Mouse (Mus musculus) forebrain, embryonic 14.5 days (tissue): ENCODE data around the gene Cd300ld3. TPM values are rescaled to one million over a fixed set of nuclear protein-coding genes. Genes with fewer than 3 reads are reported as not detected.

Experiments
- ATAC-seq: fragments of 200-750 bp; cut with Nextera tagmentation; 2 replicates; pipeline ENCODE4 v1.8.0; 2017; ENCODE audit warnings: mild to moderate bottlenecking, moderate library complexity
- DNase-seq: peaks from one replicate; pipeline ENCODE4 v3.0.0-alpha.2; 2015; ENCODE audit warnings: low spot score
- H3K27ac ChIP-seq: fragments of 300-500 bp; sonication (generic); 2 replicates; pipeline ENCODE4 v1.5.1; 2014; ENCODE audit warnings: low read depth, mild to moderate bottlenecking, control low read depth, low read length, moderate library complexity
- H3K27me3 ChIP-seq: fragments of 300-500 bp; sonication (generic); replicated peaks from 2 replicates; pipeline ENCODE4 v1.6.1; 2014; ENCODE audit warnings: low read length, control low read depth, mixed read lengths; ENCODE audit not compliant: control insufficient read depth, insufficient read depth
- H3K36me3 ChIP-seq: fragments of 300-500 bp; sonication (generic); 2 replicates; pipeline ENCODE4 v1.6.1; 2014; ENCODE audit warnings: low read length, control low read depth; ENCODE audit not compliant: control insufficient read depth, insufficient read depth
- H3K4me1 ChIP-seq: fragments of 300-500 bp; sonication (generic); 2 replicates; pipeline ENCODE4 v1.6.1; 2014; ENCODE audit warnings: antibody characterized with exemption, low read length, control low read depth; ENCODE audit not compliant: control insufficient read depth, insufficient read depth
- H3K4me2 ChIP-seq: fragments of 300-500 bp; sonication (generic); 2 replicates; pipeline ENCODE4 v1.6.1; 2014; ENCODE audit warnings: mild to moderate bottlenecking, control low read depth, low read length
- H3K4me3 ChIP-seq: fragments of 300-500 bp; sonication (generic); 2 replicates; pipeline ENCODE4 v1.5.1; 2014; ENCODE audit warnings: low read depth, low read length, control low read depth
- H3K9ac ChIP-seq: fragments of 300-500 bp; sonication (generic); 2 replicates; pipeline ENCODE4 v1.6.1; 2014; ENCODE audit warnings: mild to moderate bottlenecking, low read length, control low read depth, moderate library complexity
- H3K9me3 ChIP-seq: fragments of 300-500 bp; sonication (generic); replicated peaks from 2 replicates; pipeline ENCODE4 v1.6.1; 2016; ENCODE audit warnings: low read length, control low read depth, mixed read lengths; ENCODE audit not compliant: control insufficient read depth
- WGBS: fragments of 180-500 bp; shearing (Covaris S2); extraction: QIAGEN DNeasy Blood & Tissue Kit; methylation state at CpG from one replicate; pipeline ENCODE4 v1.1.7; 2014; 5-methylcytosine and 5-hydroxymethylcytosine counted together
- polyA plus RNA-seq: library from polyadenylated mRNA; unstranded; fragments of >200 nt; fragmentation: Nextera tagmentation; extraction: Ambion mirVana; gene quantifications from 2 replicates; pipeline ENCODE4 v1.2.1, GENCODE M21; 2014

The Cd300ld3 gene
- polyA plus RNA-seq, 1 experiment from 2014 or later: not detected

DNA sequence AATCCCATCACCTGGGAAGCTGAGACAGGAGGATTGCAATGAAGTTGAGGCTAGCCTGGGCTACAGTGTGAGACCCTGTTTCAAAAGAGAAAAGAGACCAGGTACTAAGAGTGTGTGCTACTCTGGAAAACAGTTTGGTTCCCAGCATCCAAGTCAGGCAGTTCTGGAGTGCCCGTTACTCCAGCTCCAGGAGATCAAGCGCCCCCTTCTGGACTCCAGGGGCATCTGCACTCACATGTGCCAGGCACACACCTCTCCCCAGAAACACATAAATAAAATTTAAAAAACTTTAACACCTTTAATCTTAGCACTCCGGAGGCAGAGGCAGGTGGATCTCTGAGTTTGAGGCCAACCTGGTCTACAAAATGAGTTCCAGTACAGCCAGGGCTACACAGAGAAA lies 33.2 kb upstream of the Cd300ld3 start:
- 64% methylated on average over 3 of the region's 3 CpGs for WGBS
- Histone ChIP-seq H3K4me1 (peaks cover 6% of the 10 kb centered on the region; the same call in 1 of the 2 replicates), H3K36me3 (no peaks in the 10 kb centered on the region), H3K4me2 (no peak overlapping the region), H3K9me3 (no peaks in the 10 kb centered on the region), H3K4me3 (no peak overlapping the region), H3K27ac (no peak overlapping the region), H3K27me3 (peaks cover 7% of the 10 kb centered on the region; the same call in 1 of the 2 replicates), H3K9ac (no peak overlapping the region)
- DNase-seq (no peak), ATAC-seq (no peak)

DNA sequence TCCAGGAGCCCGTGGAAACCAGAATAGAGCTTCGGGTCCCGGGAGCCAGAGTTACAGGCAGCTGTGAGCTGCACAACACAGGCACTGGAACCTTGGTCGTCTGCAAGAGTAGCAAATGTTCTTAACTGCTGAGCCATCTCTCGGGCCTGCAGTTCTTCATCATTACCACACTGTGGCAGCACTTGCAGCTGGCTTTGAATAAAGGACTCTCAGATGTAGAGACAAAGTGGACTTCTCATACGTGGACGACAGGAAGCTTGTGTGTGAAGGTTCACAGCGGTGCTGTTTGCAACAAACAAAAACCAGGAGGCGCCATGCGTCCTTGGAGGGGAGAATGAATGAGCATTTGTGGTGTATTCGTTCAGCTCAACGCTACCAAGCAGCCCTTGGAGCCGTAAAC lies 32.7 kb upstream of the Cd300ld3 start:
- H3K4me2 ChIP-seq: no peak overlapping the region
- H3K36me3 ChIP-seq: no peaks in the 10 kb centered on the region
- H3K9me3 ChIP-seq: no peaks in the 10 kb centered on the region
- peak; percentile 80 for DNase-seq
- H3K4me3 ChIP-seq: no peak overlapping the region
- H3K9ac ChIP-seq: no peak overlapping the region
- H3K27me3 ChIP-seq: peaks cover 7% of the 10 kb centered on the region; the same call in 1 of the 2 replicates
- H3K27ac ChIP-seq: no peak overlapping the region
- WGBS: 38% methylated on average over 13 of the region's 13 CpGs
- peaks cover 6% of the 10 kb centered on the region; the same call in 1 of the 2 replicates for H3K4me1 ChIP-seq
- no peak for ATAC-seq

DNA sequence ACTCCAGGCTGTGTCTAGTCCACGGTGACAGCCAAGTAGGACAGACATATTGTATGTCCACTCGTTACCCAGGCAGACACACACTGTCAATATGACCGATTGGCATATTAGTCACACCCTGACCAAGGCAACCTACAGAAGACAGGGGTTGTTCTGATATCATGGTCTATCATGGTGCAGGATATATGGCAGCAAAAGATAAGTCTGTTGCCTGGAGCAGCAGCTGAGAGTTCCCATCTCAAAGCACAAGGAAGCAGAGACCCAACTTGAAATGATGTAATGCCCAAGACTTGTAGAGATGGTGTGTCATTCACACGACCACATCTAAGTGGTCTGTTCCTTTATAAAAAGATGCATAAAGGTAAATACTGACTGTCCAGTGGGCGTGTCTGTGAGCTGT lies 30.5 kb upstream of the Cd300ld3 start:
- DNase-seq: no peak

GRCm38 (mm10) chr11:115077436-115077835 lies 29.2 kb upstream of the Cd300ld3 start:
- Histone ChIP-seq H3K36me3 (no peaks in the 10 kb centered on the region), H3K4me2 (no peak overlapping the region), H3K27me3 (no peaks in the 10 kb centered on the region; the same call in 1 of the 2 replicates), H3K4me3 (no peak overlapping the region), H3K27ac (no peak overlapping the region), H3K9me3 (no peaks in the 10 kb centered on the region), H3K4me1 (no peaks in the 10 kb centered on the region), H3K9ac (no peak overlapping the region)
- DNase-seq: no peak
- WGBS: 91% methylated on average over 1 of the region's 1 CpGs
- ATAC-seq: no peak

More for the DNA sequence above, 30.5 kb upstream of the Cd300ld3 start:
- Histone ChIP-seq H3K4me2 (no peak overlapping the region), H3K9ac (no peak overlapping the region), H3K27me3 (no peaks in the 10 kb centered on the region; the same call in 1 of the 2 replicates), H3K4me1 (no peaks in the 10 kb centered on the region), H3K27ac (no peak overlapping the region), H3K9me3 (no peaks in the 10 kb centered on the region), H3K4me3 (no peak overlapping the region), H3K36me3 (no peaks in the 10 kb centered on the region)
- 85% methylated on average over 5 of the region's 5 CpGs for WGBS
- ATAC-seq: no peak

GRCm38 (mm10) chr11:115075859-115076258 lies 27.6 kb upstream of the Cd300ld3 start:
- no peaks in the 10 kb centered on the region for H3K9me3 ChIP-seq
- H3K36me3 ChIP-seq: no peaks in the 10 kb centered on the region
- ATAC-seq (no peak), DNase-seq (no peak)
- WGBS: 92% methylated on average over 5 of the region's 5 CpGs
- no peaks in the 10 kb centered on the region for H3K27me3 ChIP-seq
- no peak overlapping the region for H3K27ac ChIP-seq
- no peak overlapping the region for H3K4me2 ChIP-seq
- H3K4me3 ChIP-seq: no peak overlapping the region
- no peaks in the 10 kb centered on the region for H3K4me1 ChIP-seq
- H3K9ac ChIP-seq: no peak overlapping the region

GRCm38 (mm10) chr11:115075407-115075806 lies 27.2 kb upstream of the Cd300ld3 start:
- 86% methylated on average over 7 of the region's 7 CpGs for WGBS
- Histone ChIP-seq H3K36me3 (no peaks in the 10 kb centered on the region), H3K27ac (no peak overlapping the region), H3K4me1 (no peaks in the 10 kb centered on the region), H3K4me3 (no peak overlapping the region), H3K27me3 (no peaks in the 10 kb centered on the region), H3K9me3 (no peaks in the 10 kb centered on the region), H3K4me2 (no peak overlapping the region), H3K9ac (no peak overlapping the region)
- DNase-seq (no peak), ATAC-seq (no peak)

DNA sequence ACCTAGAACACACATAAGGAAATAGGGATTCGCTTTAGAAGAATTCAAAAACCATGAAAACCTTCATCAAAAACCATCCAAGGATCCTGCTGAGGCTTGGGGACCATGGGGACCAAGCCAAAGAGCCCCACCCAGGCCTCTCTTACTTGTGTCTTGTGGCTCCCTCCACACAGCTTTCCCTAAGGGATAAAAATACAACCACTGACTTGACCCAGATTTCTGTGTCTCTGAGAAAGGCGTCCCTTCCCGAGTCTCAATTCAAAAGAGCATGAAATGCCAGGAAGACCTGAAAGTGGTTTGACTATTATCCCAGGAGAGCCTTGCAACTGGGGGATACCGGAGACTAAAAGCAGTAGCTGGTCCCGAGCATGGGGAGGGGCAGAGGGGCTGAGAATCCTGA lies 24.8 kb upstream of the Cd300ld3 start:
- Histone ChIP-seq H3K36me3 (no peaks in the 10 kb centered on the region), H3K4me1 (no peaks in the 10 kb centered on the region), H3K9ac (no peak overlapping the region), H3K4me2 (no peak overlapping the region), H3K27me3 (no peaks in the 10 kb centered on the region), H3K4me3 (no peak overlapping the region), H3K9me3 (no peaks in the 10 kb centered on the region), H3K27ac (no peak overlapping the region)
- 64% methylated on average over 5 of the region's 5 CpGs for WGBS
- ATAC-seq: no peak
- no peak for DNase-seq

- DNase-seq (peak; percentile 35), ATAC-seq (no peak)
- Histone ChIP-seq H3K27me3 (no peaks in the 10 kb centered on the region), H3K27ac (no peak overlapping the region), H3K9me3 (no peaks in the 10 kb centered on the region), H3K9ac (no peak overlapping the region), H3K4me2 (peak overlapping the region; percentile 16; the same call in 1 of the 2 replicates), H3K4me1 (no peaks in the 10 kb centered on the region), H3K4me3 (no peak overlapping the region), H3K36me3 (no peaks in the 10 kb centered on the region)
- 25% methylated on average over 14 of the region's 14 CpGs for WGBS
These were observed 23.6 kb upstream of the Cd300ld3 start for GRCm38 (mm10) chr11:115071631-115072294.

DNA sequence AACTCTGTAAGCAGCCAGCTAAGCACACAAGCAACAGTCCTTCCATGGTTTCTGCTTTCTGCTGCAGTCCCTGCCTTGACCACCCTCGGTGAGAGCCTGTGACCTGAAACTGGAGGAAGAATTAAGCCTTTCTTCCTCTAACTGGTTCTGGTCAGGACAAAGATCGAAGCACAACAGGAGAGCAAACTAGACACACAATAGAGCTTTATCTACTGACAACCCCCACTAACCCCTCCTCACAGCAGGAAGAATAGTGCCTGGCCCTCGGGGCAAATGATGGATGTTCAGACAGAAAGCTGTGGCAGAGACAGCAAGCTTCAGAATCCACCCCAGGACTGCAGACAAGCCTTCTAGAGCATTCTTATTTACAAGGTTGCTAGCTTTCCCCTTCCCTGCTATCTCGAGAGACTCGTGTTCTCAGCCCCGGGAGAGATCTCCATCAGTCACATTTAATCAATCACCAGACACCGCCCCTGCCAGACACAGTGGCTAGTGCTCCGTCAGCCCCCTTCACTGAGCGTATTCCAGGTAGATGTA lies 22.9 kb upstream of the Cd300ld3 start:
- ATAC-seq (no peak), DNase-seq (no peak)
- Histone ChIP-seq H3K9ac (no peak overlapping the region), H3K4me3 (no peak overlapping the region), H3K4me1 (no peaks in the 10 kb centered on the region), H3K4me2 (peak overlapping the region; percentile 16; the same call in 1 of the 2 replicates), H3K36me3 (no peaks in the 10 kb centered on the region), H3K9me3 (no peaks in the 10 kb centered on the region), H3K27me3 (no peaks in the 10 kb centered on the region), H3K27ac (no peak overlapping the region)
- WGBS: 14% methylated on average over 9 of the region's 9 CpGs
